Mouse (Mus musculus) T-helper 2 cell (primary cell): ENCODE data around the gene Zfp655.

Experiments used
- in situ Hi-C: fragments of 300-600 bp; cut with MboI, MseI; formaldehyde crosslinking; loops from one replicate; pipeline ENCODE4 v1.15.1; 2025; ENCODE audit warnings: high pct_unique_total_duplicates

The Zfp655 gene

DNA sequence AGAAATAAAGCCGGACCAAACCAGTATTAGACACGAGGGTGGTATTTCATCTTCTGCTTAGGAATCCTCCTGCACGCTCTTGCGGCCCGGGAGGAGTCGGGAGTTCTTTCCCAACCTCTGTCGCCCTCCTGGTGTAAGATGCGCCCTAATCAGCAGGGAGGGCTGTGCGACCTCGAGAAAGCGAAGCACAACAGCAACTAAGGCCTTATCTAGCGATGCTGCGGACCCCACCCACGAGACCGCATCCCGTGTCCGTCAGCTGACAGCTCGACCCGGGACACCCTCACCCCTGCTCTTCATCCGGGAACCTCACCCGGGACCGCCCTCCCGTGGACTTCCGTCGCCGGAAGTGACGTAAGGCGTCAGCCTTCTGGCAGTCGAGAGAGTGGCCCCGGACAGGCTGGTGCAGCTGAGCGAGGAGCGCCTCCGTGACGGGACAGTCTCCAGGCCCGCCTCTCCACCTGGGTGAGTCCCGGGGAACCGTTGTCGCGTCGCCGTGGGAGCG lies at the start of gene Zfp655:
Zfp655 (plus strand) TSS at position 349 of the 505 bp plus-strand sequence.
- in situ Hi-C loops, result no loop called here

DNA sequence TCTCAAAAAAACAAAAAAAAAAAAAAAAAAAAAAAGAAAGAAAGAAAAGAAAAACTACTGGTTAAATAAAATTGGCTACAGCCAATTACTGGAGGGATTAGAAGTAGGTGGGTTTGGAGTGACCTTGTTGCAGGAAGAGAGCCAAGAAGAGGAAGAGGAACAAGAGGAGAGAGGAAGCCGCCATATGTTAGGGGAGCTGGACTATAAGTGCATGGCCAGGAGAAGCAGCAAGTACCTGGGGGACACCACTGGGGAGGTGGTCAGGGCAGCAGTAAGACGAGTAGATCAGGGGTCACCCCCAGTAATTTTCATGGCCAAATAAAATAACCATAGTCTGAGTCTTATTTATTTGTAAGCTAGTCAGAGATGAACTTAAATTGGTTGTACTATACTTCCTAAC lies 46.3 kb upstream of the Zfp655 start:
- in situ Hi-C loops, result no loop called here

DNA sequence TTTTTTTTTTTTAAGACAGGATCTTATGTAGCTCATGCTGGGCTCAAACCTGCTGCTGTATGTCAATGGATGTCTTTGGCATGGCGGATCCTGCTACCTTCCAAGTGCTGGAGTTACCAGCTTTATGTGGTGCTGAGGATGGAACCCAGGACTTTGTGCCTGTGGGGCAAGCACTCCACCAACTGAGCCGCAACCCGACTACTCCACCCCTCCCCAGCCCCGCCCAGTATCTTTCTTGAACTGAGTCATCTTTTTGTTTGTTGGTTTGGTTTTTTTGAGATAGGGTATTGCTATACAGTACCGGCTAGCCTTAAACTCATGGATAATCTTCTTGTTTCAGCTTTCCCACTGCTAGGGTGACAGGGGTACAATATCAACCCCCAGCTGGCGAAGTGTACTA lies 42.1 kb upstream of the Zfp655 start:
- in situ Hi-C loops, result no loop called here

DNA sequence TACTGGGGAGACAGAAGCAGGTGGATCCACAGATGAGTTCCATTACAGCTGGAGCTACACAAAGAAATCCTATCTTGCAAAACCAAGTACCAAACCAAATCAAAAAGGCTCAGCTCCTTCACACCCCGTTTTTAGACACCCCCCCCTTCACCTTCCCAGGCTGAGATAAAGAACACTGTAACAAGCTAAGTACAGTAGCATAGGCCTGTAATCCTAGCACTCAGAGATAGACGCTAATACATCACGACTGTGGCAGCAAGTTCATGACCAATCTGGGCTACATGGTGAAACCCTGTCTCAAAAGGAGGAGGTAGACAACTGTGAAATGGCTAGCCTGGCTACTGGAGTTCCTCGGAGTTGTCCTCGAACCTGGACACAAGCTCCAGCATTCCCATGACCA lies 41.1 kb upstream of the Zfp655 start:
- in situ Hi-C loops, result no loop called here

DNA sequence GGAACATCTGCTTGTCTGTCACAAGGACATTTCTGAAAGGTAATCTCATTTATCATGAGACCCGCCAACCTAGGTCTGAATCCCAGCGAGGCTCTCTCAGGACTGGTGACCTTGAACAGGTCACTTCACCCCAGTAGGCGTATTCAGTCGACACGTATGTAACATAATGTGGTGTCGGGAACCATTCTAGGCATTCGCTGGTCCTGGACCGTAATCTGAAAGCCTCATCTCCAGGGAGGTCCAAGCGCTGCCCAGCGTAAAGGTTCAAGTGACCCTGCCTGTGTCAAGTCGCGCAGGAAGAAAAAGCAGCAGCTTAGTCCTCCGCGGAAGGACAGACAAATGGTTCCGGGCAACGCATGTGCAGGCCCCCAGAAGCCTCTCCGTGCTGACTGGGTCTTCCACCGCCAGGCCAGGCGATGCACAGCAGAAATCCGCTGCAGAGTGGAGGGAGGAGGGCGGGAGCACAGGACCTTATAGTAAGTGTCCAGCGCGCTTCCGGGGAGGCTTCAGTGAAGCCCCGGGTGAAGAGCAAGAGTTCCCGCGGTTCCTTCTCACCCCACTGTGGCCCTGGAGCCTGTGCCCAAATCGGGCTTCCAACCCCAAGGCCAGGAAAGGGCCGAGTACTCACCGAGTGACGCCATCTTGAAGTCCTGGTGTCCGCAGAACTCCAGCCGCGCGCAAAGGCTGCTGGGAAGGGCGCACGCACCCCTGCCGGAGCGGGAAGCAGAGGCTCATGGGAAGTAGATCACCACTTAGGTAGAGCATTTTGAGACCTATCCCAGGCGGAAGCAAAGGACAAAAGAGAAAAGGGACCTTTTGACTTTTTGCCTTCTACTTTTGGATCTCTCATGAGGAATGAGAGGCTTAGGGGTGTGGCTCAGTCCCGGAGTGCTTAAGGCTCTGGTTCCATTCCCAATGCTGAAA lies 40.4 kb upstream of the Zfp655 start:
- in situ Hi-C loops, result no loop called here

DNA sequence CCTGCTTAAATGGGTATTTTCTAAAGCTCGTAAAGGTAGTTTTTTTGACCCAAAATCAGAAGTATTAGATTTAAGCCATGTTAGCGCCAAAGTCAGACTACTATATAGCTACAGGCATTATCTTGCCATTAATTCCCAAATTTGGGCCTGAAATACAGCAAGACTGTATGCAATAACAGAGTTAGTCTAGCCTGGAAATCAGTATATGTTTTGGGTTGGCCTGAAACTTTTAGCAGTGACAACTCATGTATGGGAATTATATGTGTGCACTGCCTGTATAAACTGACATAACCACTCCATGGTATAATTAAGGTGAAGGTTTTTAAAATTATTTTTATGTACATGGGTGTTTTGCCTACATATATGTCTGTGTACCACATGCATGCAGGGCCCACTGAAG lies 39.6 kb upstream of the Zfp655 start, which contains the start of gene Atp5j2:
Atp5j2 (minus strand) TSS at position 101 of the 400 bp plus-strand sequence.
- in situ Hi-C loops, result no loop called here

DNA sequence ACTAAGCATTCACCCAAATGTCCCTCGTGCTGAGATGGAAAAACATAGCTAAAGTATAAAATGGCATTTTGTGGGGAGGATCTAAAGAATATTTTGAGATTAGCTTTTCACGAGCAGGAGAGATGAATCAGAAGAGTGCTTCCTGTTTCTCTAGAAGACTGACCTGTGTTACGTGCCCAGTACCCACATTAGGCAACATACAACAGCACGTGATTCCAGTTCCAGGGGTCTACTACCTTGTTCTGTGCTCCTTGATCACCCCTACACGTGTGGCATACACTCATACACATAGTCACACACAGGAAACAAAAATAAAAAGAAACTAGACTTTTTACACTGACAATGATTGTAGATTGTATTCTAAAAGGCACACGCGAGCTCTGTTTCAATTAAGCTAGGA lies 31.1 kb upstream of the Zfp655 start:
- in situ Hi-C loops, result loop anchor here (25.0 kb wide), 1 partner anchor 838 kb away; the partner anchor contains the start of gene Baiap2l1

DNA sequence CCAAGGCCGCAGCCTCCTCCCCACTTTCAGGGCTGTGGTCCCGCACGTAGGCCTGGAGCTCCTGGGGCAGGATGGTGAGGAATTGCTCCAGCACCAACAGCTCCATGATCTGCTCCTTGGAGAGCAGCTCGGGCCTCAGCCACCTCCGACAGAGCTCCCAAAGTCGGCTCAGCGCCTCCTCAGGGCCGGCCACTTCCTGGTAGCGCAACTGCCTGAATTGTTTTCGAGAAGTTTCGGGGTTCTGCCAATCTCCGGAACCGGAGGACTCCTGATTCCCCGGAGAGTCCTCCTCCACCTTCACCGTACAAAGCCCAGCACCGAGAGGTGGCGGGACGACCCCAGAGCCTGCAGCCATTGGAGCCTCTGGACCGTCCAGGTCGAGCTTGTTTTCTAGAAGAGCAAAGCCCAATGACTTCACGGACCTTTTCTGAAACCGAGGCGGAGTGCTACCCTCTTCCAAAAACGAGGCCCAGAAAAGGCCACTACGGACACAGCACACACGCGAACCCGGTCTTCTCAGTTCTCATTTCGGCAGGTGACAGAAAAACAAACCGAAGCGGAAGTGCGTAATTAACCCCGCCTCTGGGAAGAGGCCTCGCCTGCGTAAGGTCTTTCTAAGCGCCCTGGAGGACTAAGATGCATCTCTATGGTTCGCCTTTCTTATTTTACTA lies 30.1 kb upstream of the Zfp655 start, which contains the start of gene Zkscan14:
Zkscan14 (minus strand) TSS at position 548 of the 671 bp plus-strand sequence.
- in situ Hi-C loops, result loop anchor here (25.0 kb wide), 1 partner anchor 839 kb away; the partner anchor contains the start of gene Baiap2l1

DNA sequence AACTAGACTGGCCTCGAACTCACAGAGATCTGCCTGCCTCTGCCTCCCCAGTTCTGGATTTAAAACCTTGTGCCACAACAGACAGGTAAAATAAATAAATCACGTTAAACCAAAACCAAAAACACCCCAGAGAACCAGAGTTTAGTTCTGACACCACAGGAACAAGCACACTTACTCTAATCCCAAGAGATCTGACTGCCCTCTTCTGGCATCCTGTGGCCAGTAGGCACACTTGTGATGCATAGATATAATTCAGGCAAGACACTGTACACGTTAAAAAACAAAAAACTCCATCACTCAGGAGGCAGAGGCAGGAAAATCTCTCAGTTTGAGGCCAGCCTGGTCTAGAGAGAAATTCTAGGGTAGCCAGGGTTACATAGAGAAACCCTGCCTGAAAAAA lies 29.1 kb upstream of the Zfp655 start:
- in situ Hi-C loops, result loop anchor here (25.0 kb wide), 1 partner anchor 840 kb away; the partner anchor contains the start of gene Baiap2l1

DNA sequence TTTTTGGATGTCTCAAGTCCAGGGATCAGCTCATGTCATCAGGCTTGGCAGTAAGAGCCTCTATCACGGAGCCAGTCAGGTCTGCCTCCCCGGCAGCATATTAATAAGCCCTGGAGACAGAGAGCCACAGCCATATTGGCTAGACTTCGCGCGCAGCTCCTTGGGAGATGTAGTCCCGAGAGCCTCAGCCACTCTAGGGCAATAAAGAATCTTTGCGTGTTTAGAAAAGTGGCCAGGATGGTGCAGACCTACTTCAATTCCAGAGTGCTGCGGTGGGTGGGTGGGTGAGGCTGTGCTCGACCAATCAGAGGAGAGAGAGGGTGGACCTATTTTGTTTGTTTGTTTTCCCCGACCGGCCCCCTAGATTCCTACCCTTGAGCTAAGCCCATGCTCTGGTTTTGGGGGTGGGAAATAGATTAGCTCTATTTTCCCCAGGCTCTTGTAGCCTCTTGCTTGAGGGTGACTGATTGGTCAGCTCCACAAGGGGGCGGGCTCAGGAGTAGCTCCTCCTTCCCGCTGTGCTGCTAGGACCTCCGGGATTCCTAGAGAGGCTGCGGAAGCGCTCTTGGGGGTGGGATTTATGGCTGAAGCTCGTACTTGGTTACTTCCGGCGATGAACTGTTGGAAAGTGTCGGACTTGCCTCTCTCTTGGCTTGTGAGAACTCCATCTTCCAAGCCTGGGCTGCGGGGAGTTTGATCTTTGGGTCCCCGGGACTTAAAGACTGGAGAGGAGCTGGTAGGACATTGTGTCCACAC lies 27.4 kb upstream of the Zfp655 start, which contains the start of gene Zkscan5:
Zkscan5 (plus strand) TSS at position 627 of the 756 bp plus-strand sequence.
- in situ Hi-C loops, result loop anchor here (25.0 kb wide), 1 partner anchor 842 kb away; the partner anchor contains the start of gene Baiap2l1

DNA sequence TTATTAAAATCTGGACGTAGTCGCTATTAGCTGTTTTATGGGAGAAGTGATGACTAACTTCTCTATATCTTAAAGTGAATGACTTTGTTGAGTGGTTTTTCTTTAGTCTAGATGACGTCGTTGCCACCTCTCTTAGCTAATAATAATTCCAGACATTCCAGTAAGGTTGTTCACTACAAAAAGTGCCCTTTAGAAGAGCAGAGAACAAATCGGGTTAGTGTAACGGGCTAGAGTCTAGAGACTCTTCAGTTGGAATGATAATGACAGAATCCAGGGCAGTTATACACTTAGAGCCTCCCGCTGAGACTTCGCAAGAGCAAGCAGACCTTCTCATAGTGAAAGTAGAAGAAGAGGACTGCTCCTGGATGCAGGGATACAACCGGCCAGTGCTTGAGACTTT lies 26.5 kb upstream of the Zfp655 start:
- in situ Hi-C loops, result loop anchor here (25.0 kb wide), 1 partner anchor 843 kb away; the partner anchor contains the start of gene Baiap2l1

DNA sequence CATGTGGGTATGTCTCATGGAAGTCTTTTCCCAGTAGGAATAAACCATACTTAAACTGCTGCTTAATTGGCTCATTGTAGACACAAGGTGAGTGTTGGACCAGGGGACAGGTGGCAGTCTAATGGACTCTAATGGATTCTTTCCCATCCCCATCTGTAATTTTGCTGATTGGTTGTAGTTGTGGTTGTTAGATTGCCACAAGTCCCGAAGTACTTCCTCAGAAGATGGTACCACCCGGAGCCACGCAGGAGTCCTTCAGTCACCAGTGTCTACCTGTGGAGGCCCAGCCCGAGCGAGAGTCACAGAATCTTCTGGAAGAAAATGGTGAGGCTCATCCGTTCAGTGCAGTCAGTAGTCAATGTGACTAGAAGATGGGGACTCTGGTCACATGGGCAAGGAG lies 24.1 kb upstream of the Zfp655 start:
- in situ Hi-C loops, result loop anchor here (25.0 kb wide), 1 partner anchor 845 kb away; the partner anchor contains the start of gene Baiap2l1

DNA sequence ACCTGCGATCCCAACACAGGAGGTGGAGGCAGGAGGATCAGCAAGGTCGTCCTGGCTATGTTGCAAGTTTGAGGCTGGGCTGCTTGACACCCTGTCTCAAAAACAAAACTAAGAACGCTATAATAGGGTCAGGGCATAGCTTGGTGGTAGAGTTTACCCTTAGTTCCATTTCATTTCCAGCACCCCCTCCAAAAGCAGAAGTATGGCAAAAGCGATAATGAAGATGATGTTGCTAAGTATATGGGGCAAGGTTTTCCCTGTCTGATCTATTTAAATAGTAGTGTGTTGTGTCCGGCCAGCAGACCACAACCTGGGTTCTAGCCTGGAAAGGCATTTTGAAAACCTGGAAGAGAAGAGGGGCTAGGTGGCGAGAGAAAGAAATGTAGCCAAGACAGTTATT lies 23.6 kb upstream of the Zfp655 start:
- in situ Hi-C loops, result loop anchor here (25.0 kb wide), 1 partner anchor 846 kb away; the partner anchor contains the start of gene Baiap2l1

DNA sequence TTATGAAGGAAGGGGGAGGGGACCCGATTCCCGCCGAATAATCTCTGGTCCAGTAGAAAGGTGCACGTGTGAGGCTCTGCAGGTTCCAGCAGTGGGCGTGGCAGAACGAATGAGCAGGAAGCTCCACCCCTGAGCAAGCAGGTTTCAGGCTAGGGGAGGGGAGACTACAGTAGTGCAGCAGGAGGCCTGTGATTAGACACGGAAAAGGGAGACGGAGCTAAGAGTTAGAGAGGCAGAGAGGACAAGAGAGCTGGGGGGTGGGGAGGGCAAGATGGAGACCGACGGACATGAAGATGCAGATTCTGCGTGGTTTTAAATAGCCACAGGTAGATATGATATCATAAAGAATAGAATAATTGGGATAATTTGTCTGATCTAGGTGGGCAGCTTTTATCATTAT lies 23.1 kb upstream of the Zfp655 start:
- in situ Hi-C loops, result loop anchor here (25.0 kb wide), 1 partner anchor 846 kb away; the partner anchor contains the start of gene Baiap2l1

DNA sequence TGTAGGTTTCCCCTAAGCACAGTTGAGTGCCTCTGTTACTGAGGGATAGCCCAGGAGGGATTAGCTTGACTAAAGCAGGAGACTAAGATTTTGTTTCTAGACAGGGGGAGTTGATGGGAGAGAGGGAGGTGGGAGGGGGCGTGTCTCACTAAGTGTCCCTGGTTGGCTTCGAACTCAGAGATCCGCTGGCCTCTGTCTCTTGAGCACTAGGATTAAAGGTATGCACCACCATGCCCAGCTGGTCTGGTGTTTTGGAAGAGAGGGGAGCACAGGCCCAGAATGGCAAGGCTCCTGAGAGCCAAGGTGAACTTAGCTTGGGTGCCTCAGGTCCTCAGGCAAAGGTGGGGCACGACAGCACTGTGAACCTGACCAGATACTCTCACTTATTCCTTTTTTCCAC lies 20.2 kb upstream of the Zfp655 start:
- in situ Hi-C loops, result loop anchor here (25.0 kb wide), 1 partner anchor 849 kb away; the partner anchor contains the start of gene Baiap2l1

DNA sequence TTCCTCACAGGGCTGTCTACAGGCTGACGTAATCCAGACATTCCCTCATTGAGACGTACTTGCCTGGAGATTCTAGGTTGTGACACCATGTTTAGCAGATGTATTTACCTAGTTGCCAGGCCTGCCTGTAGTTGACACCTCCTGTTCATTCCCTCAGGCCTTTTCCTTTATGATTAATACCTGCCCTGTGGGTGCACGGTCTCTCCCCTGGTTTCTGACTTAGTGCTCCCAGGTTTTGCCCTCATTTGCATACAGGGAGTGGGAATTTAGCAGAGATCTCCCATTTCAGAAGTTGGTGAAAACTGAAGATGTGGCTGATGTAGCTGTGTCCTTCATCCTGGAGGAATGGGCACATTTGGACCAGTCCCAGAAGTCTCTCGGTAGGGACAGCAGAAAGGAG lies 19.3 kb upstream of the Zfp655 start:
- in situ Hi-C loops, result loop anchor here (25.0 kb wide), 1 partner anchor 850 kb away; the partner anchor contains the start of gene Baiap2l1

DNA sequence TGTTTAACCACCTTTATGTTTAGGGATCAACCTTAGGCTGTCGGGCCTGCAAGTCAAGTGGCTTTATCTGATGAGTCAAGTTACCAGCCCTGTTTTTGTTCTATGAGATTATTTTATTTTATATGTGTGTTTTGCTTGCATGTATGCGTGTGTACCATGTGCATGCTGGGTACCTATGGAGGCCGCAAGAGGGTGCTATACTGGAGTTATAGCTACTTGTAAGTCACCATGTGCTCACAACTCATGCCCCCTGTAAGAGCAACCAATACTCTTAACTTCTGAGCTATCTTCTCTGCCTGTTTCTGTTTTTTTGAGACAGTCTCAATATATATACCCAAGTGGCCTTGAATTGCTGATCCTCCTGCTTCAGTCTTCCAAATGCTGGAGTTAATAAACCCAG lies 18.0 kb upstream of the Zfp655 start:
- in situ Hi-C loops, result loop anchor here (25.0 kb wide), 1 partner anchor 851 kb away; the partner anchor contains the start of gene Baiap2l1

DNA sequence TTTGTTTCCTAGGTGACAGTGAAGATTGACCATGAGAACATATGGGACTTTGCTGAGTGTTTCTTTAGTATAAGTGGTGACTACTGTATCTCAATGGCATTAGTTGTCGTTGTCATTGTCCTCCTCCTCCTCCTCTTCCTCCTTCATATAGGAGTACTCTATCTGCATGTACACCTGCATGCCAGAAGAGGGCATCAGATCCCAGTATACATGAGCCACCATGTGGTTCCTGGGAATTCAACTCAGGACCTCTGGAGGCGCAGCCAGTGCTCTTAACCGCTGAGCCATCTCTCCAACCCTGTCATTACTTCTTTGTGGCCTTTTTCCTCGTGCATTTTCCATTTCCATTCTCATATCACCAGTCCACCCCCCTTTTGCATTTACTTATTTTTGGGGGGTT lies 16.8 kb upstream of the Zfp655 start:
- in situ Hi-C loops, result loop anchor here (25.0 kb wide), 1 partner anchor 852 kb away; the partner anchor contains the start of gene Baiap2l1

DNA sequence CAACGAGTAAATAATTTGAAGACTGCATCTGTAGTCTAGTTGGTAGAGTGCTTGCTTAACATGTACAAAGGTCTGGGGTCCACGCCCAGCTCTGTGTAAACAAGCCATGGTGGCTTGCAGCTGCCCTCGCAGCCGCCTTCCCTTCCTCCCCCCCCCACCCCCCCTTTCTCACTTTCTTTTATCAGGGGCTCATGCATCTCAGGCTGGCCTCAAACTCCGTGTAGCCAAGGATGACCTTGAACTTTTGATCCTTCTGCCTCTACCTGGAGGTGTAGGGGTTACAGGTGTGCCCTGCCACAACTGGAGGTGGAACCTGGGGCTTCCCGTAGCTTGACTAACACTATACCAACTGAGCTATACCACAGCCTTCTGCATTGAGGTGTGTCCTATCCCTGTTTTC lies 13.8 kb upstream of the Zfp655 start:
- in situ Hi-C loops, result loop anchor here (25.0 kb wide), 1 partner anchor 855 kb away; the partner anchor contains the start of gene Baiap2l1

DNA sequence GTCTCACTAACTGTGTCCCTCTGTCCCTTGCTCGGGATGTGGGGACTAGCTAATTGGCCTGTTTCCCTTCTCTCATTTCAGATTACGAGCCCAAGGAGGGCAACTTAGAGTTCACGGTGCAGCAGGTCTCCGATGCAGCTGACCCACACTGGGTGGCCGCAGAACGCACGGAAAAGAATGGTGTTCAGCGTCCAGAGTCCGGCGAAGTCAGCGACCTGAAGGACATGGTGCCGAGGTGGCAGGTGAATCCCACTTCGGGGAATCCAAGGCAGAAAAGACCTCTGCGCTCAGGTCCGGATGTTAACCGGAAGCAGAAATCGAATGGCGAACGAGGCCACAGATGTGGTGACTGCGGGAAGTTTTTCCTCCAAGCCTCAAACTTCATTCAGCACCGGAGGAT lies 13.3 kb upstream of the Zfp655 start:
- in situ Hi-C loops, result loop anchor here (25.0 kb wide), 1 partner anchor 856 kb away; the partner anchor contains the start of gene Baiap2l1
